Mouse (Mus musculus): ENCODE data around the gene Nbeal2.

DNA sequence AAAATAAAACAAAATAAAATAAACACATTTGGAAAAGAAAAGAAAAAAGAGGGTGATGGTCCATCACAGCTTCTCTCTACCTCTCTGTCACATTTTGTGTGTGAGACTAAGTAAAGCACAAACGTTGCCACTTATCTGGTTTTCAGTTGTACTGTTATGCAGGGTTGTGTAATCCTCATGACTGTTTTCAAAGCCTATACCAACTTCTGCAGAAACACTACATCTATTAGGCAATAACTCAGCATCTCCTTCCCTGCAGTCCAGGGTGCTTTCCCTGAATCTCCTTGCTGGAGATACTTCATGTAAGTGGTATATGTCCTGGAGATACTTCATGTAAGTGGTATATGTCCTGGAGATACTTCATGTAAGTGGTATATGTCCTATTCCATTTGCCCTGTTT, 8.9 kb upstream of the Nbeal2 start:
- TF ChIP-seq CTCF (conservative IDR thresholded peaks at IDR 0.05 in 1 of 2, IDR thresholded peaks at IDR 0.05 in 1 of 2; ENCODE audit: low read depth in 2 of 2, low read length in 2 of 2) (no peak), BHLHE40 (IDR thresholded peaks at IDR 0.05; ENCODE audit: low read depth, low read length) (no peak)
